Mouse (Mus musculus) stomach, embryonic 15.5 days (tissue): ENCODE data around the gene Tdrd12. TPM values are rescaled to one million over a fixed set of nuclear protein-coding genes. Genes with fewer than 3 reads are reported as not detected.

Source experiments
- polyA plus RNA-seq: library from polyadenylated mRNA; unstranded; fragments of >200 nt; fragmentation: Nextera tagmentation; extraction: Ambion mirVana; gene quantifications from 2 replicates; pipeline ENCODE4 v1.2.1, GENCODE M21; 2015

The Tdrd12 gene
- polyA plus RNA-seq, 1 experiment from 2014 or later: 0.44 TPM

Other genes starting within 250 kb of the Tdrd12 start
- 13.2 and 13.7 TPM in 2 replicates for gene Gpatch1, start 219.3 kb downstream of the Tdrd12 start, polyA plus RNA-seq
- 29.2 and 38.2 TPM in 2 replicates for gene Rhpn2, start 203.6 kb downstream of the Tdrd12 start, polyA plus RNA-seq
- 17.1 and 17.5 TPM in 2 replicates for gene Faap24, start 140.9 kb downstream of the Tdrd12 start, polyA plus RNA-seq
- 45.4 and 49.3 TPM in 2 replicates for gene Cep89, start 140.7 kb downstream of the Tdrd12 start, polyA plus RNA-seq
- gene Slc7a9, start 88.9 kb downstream of the Tdrd12 start, polyA plus RNA-seq: 12.6 and 15.0 TPM in 2 replicates
- gene Nudt19, start 18.6 kb upstream of the Tdrd12 start, polyA plus RNA-seq: 91.1 and 95.5 TPM in 2 replicates
- gene Rgs9bp, start 47.8 kb upstream of the Tdrd12 start, polyA plus RNA-seq: 0.08 and 0.14 TPM in 2 replicates
- 31.3 and 33.4 TPM in 2 replicates for gene Ankrd27, start 48.5 kb upstream of the Tdrd12 start, polyA plus RNA-seq
- 218 and 236 TPM in 2 replicates for gene Pdcd5, start 109.8 kb upstream of the Tdrd12 start, polyA plus RNA-seq
- 18.5 and 21.1 TPM in 2 replicates for gene Dpy19l3, start 216.7 kb upstream of the Tdrd12 start, polyA plus RNA-seq